Mouse (Mus musculus) brain, embryonic 14.5 days (tissue): ENCODE measurements at regions not wholly inside any gene's neighbourhood (a gene's known extent, or its start where the extent isn't known, plus 50 kb on each side); places are given as distances from the start of the nearest gene placed in this dataset.

Experiments used
- CTCF ChIP-seq: fragments of 200-500 bp; IDR thresholded peaks from 2 replicates; pipeline ENCODE4 v1.5.1; 2012; ENCODE audit warnings: inconsistent platforms, mild to moderate bottlenecking, moderate library complexity, borderline replicate concordance; ENCODE audit not compliant: insufficient read depth, insufficient read length; ENCODE audit errors: extremely low read depth
- POLR2A ChIP-seq: fragments of 200-500 bp; IDR thresholded peaks from 2 replicates; pipeline ENCODE4 v1.6.1; 2012; ENCODE audit warnings: mild to moderate bottlenecking, inconsistent platforms, borderline replicate concordance; ENCODE audit not compliant: poor library complexity, insufficient read depth, insufficient read length, severe bottlenecking; ENCODE audit errors: extremely low read depth

DNA sequence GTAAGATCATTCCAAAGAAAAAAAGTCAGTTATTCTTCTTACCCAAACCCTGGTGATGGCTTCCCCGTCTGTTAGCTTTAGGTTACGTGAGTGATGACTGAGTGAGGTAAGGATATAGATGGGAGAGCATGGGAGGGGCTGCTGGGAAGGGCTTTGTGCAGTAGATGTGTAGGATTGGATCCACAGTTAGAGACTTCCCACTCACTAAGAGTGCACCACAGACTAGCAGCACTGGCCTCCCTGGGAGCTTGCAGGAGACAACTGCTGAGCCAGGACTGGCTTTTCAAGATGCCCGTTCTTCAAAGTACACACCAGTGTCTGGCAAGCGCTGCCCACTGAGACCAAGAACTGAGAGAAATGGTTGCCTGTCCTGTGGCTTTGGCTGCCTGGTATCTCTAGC lies 62.0 kb upstream of the Ifne start:
- TF ChIP-seq POLR2A (no peak), CTCF (no peak)
